In genomic region chr11:78176905-78177331, GRCm38 (mm10) we compare ENCODE assay signal across 1 mouse cellular context.
A peak's percentile ranks its signal among the peaks of the same experiment; 100 is the strongest.
TF ChIP-seq lines count a peak whose summit lies in the region.

No protein-coding gene starts in this region.

TF ChIP-seq in MEL, 35 proteins besides CTCF, POLR2A, EP300 and RAD21 (continued from another document):
- TF ChIP-seq MAZ (IDR thresholded peaks at IDR 0.05; ENCODE audit: low read depth, low read length) (no peak), SIN3A (IDR thresholded peaks at IDR 0.05; ENCODE audit: low read length) (peak; percentile 54), ETS1 (IDR thresholded peaks at IDR 0.05; ENCODE audit: low read depth, low read length) (no peak), USF1 (IDR thresholded peaks at IDR 0.05; ENCODE audit: low read depth, low read length) (no peak), MAX (IDR thresholded peaks at IDR 0.05; ENCODE audit: low read length) (no peak), SMC3 (IDR thresholded peaks at IDR 0.05; ENCODE audit: low read depth, low read length) (0 out of 2 replicates have a peak, but pooled peaks have one; percentile 1), JUND (IDR thresholded peaks at IDR 0.05; ENCODE audit: low read depth, low read length) (no peak)
